Mouse (Mus musculus) cortical plate, adult 2 months (tissue): ENCODE data around the gene Grk1.

Experiments used
- CTCF ChIP-seq: fragments of 200-500 bp; IDR thresholded peaks from 2 replicates; pipeline ENCODE4 v1.5.1; 2011; ENCODE audit warnings: mild to moderate bottlenecking, control low read depth, low read length; ENCODE audit not compliant: insufficient read depth; ENCODE audit errors: extremely low read depth
- POLR2A ChIP-seq: fragments of 200-500 bp; IDR thresholded peaks from 2 replicates; pipeline ENCODE4 v1.6.1; 2011; ENCODE audit warnings: mild to moderate bottlenecking, low read length, control low read depth; ENCODE audit not compliant: insufficient read depth; ENCODE audit errors: extremely low read depth

DNA sequence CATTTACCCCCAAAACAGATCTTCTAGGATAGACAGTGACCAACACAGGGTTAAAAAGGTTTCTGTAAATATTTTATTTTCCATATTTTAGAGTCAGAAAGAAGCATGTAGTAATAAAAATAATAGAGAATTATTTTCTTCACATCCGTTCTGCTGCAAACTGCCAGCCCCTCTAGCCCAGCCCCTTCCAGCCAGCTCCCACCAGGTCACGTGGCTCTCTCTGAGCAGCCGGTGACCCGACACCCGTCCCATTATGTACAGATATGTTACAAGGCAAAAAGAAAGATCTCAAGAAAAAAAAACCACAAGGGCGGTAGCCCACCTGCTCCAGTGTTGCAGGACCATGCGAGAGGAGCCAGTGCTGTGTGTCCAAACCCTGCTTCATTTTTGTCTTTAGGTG is 60.4 kb downstream of the Grk1 start:
- no peak for TF ChIP-seq CTCF
- TF ChIP-seq POLR2A: no peak
